Mouse (Mus musculus): Measurements from ENCODE around the gene Fpgs. TPM values are rescaled to one million over a fixed set of nuclear protein-coding genes. Genes with fewer than 3 reads are reported as not detected.
A peak's percentile ranks its signal among the peaks of the same experiment; 100 is the strongest.

Fpgs gene
- polyA plus RNA-seq, 1 experiment: 26.7 TPM

GRCm38 (mm10) chr2:32712586-32712933, 8.6 kb upstream of the Fpgs start:
- no peak for TF ChIP-seq MYOG (IDR thresholded peaks at IDR 0.05; ENCODE audit: control insufficient read depth, extremely low read depth, insufficient read length)
- TF ChIP-seq FOSL1 (IDR thresholded peaks at IDR 0.05; ENCODE audit: insufficient read depth, low read length, poor library complexity, severe bottlenecking): no peak
- TF ChIP-seq USF1 (IDR thresholded peaks at IDR 0.05; ENCODE audit: low read depth): no peak
- TF ChIP-seq CTCF (IDR thresholded peaks at IDR 0.05; ENCODE audit: control insufficient read depth, insufficient read depth, insufficient read length): no peak
- no peak for TF ChIP-seq CEBPB (IDR thresholded peaks at IDR 0.05; ENCODE audit: low read depth)
- TF ChIP-seq MAX (IDR thresholded peaks at IDR 0.05): no peak
- TF ChIP-seq MYOD1 (IDR thresholded peaks at IDR 0.05; ENCODE audit: control insufficient read depth, insufficient read length, low read depth): no peak
- Histone ChIP-seq H3K4me3 (ENCODE audit: insufficient read depth, poor library complexity, severe bottlenecking) (peak overlapping the region; percentile 96), H3ac (ENCODE audit: control insufficient read depth, insufficient read length, low read depth) (peak overlapping the region; percentile 93), H3K27me3 (ENCODE audit: control insufficient read depth, insufficient read depth, insufficient read length) (no peaks in the 10 kb centered on the region), H3K79me2 (ENCODE audit: control insufficient read depth, insufficient read depth) (peaks cover 51% of the 10 kb centered on the region), H3K36me3 (ENCODE audit: control insufficient read depth, insufficient read depth) (peaks cover 42% of the 10 kb centered on the region), H3K79me3 (ENCODE audit: low read depth) (peaks cover 38% of the 10 kb centered on the region)

- Histone ChIP-seq H3K27me3 (ENCODE audit: control insufficient read depth, insufficient read depth, insufficient read length) (no peaks in the 10 kb centered on the region), H3K79me2 (ENCODE audit: control insufficient read depth, insufficient read depth) (peaks cover 56% of the 10 kb centered on the region), H3ac (ENCODE audit: control insufficient read depth, insufficient read length, low read depth) (peak overlapping the region; percentile 93), H3K36me3 (ENCODE audit: control insufficient read depth, insufficient read depth) (peaks cover 46% of the 10 kb centered on the region), H3K4me3 (ENCODE audit: insufficient read depth, poor library complexity, severe bottlenecking) (peak overlapping the region; percentile 96), H3K79me3 (ENCODE audit: low read depth) (peaks cover 40% of the 10 kb centered on the region)
- TF ChIP-seq CTCF (IDR thresholded peaks at IDR 0.05; ENCODE audit: control insufficient read depth, insufficient read depth, insufficient read length) (no peak), USF1 (IDR thresholded peaks at IDR 0.05; ENCODE audit: low read depth) (no peak), FOSL1 (IDR thresholded peaks at IDR 0.05; ENCODE audit: insufficient read depth, low read length, poor library complexity, severe bottlenecking) (no peak), CEBPB (IDR thresholded peaks at IDR 0.05; ENCODE audit: low read depth) (no peak), MYOG (IDR thresholded peaks at IDR 0.05; ENCODE audit: control insufficient read depth, extremely low read depth, insufficient read length) (no peak), MYOD1 (IDR thresholded peaks at IDR 0.05; ENCODE audit: control insufficient read depth, insufficient read length, low read depth) (no peak), MAX (IDR thresholded peaks at IDR 0.05) (no peak)
These were observed 8.2 kb upstream of the Fpgs start for GRCm38 (mm10) chr2:32712108-32712551.

- H3K79me3 ChIP-seq (ENCODE audit: low read depth): peaks cover 44% of the 10 kb centered on the region
- H3ac ChIP-seq (ENCODE audit: control insufficient read depth, insufficient read length, low read depth): peak overlapping the region; percentile 93
- H3K4me3 ChIP-seq (ENCODE audit: insufficient read depth, poor library complexity, severe bottlenecking): peak overlapping the region; percentile 96
- peaks cover 53% of the 10 kb centered on the region for H3K36me3 ChIP-seq (ENCODE audit: control insufficient read depth, insufficient read depth)
- no peak for TF ChIP-seq MYOG (IDR thresholded peaks at IDR 0.05; ENCODE audit: control insufficient read depth, extremely low read depth, insufficient read length)
- TF ChIP-seq FOSL1 (IDR thresholded peaks at IDR 0.05; ENCODE audit: insufficient read depth, low read length, poor library complexity, severe bottlenecking): no peak
- TF ChIP-seq CTCF (IDR thresholded peaks at IDR 0.05; ENCODE audit: control insufficient read depth, insufficient read depth, insufficient read length): no peak
- no peak for TF ChIP-seq CEBPB (IDR thresholded peaks at IDR 0.05; ENCODE audit: low read depth)
- no peak for TF ChIP-seq MAX (IDR thresholded peaks at IDR 0.05)
- TF ChIP-seq MYOD1 (IDR thresholded peaks at IDR 0.05; ENCODE audit: control insufficient read depth, insufficient read length, low read depth): no peak
- TF ChIP-seq USF1 (IDR thresholded peaks at IDR 0.05; ENCODE audit: low read depth): no peak
- H3K79me2 ChIP-seq (ENCODE audit: control insufficient read depth, insufficient read depth): peaks cover 62% of the 10 kb centered on the region
- no peaks in the 10 kb centered on the region for H3K27me3 ChIP-seq (ENCODE audit: control insufficient read depth, insufficient read depth, insufficient read length)
These were observed 7.5 kb upstream of the Fpgs start for GRCm38 (mm10) chr2:32711301-32712056.

DNA sequence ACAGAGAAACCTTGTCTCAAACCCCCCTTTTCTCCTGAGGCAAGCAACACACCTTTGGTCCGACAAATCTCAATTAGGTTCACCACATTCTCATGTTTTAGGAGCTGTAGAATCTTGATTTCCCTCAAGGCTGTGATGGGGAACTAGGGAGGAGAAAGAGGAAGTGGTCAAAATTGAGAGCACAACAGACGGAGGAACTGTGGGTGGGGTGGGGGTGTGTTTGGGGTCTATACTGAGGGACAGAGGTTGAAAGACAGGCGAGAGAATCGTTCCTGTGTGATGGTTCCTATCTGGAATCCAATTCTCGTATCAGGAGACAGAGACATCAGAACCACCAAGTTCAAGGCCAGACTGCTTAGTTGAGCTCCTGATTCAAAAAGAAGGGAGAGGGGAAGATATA, 6.5 kb upstream of the Fpgs start:
- Histone ChIP-seq H3K4me3 (ENCODE audit: insufficient read depth, poor library complexity, severe bottlenecking) (no peak overlapping the region), H3K79me2 (ENCODE audit: control insufficient read depth, insufficient read depth) (peaks cover 71% of the 10 kb centered on the region), H3ac (ENCODE audit: control insufficient read depth, insufficient read length, low read depth) (no peak overlapping the region), H3K27me3 (ENCODE audit: control insufficient read depth, insufficient read depth, insufficient read length) (no peaks in the 10 kb centered on the region), H3K79me3 (ENCODE audit: low read depth) (peaks cover 47% of the 10 kb centered on the region), H3K36me3 (ENCODE audit: control insufficient read depth, insufficient read depth) (peaks cover 63% of the 10 kb centered on the region)
- TF ChIP-seq MAX (IDR thresholded peaks at IDR 0.05): no peak

DNA sequence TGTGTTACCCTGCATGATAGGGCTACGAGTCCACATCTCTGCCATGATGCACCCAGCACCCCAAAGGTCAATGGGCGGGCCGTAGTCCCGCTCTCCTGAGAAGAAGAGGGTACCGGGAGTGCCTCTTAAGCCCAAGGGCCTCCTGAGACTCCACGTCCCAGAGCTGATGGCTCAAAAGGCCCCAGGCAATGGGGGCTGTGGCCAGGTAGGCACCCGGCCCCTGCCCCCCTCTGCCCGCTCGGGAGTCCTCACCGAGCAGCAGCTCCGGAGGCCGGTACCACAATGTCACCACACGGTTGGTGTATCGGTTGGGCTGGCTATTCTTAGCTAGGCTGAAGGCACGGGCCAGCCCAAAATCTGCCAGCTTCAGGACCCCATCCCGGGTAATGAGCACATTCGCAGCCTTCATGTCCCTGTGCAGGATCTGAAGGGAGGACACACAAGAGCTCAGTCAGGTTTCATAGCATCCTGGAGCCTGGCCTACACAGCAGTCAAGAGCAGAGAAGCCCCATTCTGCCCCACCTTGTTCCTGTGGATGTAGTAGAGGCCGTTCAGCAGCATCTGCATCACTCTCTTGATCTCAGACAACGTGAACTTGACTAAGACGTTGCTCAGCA, 5.7 kb upstream of the Fpgs start:
- Histone ChIP-seq H3K79me3 (ENCODE audit: low read depth) (peaks cover 47% of the 10 kb centered on the region), H3K36me3 (ENCODE audit: control insufficient read depth, insufficient read depth) (peaks cover 71% of the 10 kb centered on the region), H3ac (ENCODE audit: control insufficient read depth, insufficient read length, low read depth) (no peak overlapping the region), H3K4me3 (ENCODE audit: insufficient read depth, poor library complexity, severe bottlenecking) (no peak overlapping the region), H3K79me2 (ENCODE audit: control insufficient read depth, insufficient read depth) (peaks cover 71% of the 10 kb centered on the region), H3K27me3 (ENCODE audit: control insufficient read depth, insufficient read depth, insufficient read length) (no peaks in the 10 kb centered on the region)
- no peak for TF ChIP-seq FOSL1 (IDR thresholded peaks at IDR 0.05; ENCODE audit: insufficient read depth, low read length, poor library complexity, severe bottlenecking)
- TF ChIP-seq MAX (IDR thresholded peaks at IDR 0.05): no peak
- no peak for TF ChIP-seq CTCF (IDR thresholded peaks at IDR 0.05; ENCODE audit: control insufficient read depth, insufficient read depth, insufficient read length)
- no peak for TF ChIP-seq MYOG (IDR thresholded peaks at IDR 0.05; ENCODE audit: control insufficient read depth, extremely low read depth, insufficient read length)
- no peak for TF ChIP-seq MYOD1 (IDR thresholded peaks at IDR 0.05; ENCODE audit: control insufficient read depth, insufficient read length, low read depth)
- no peak for TF ChIP-seq USF1 (IDR thresholded peaks at IDR 0.05; ENCODE audit: low read depth)
- no peak for TF ChIP-seq CEBPB (IDR thresholded peaks at IDR 0.05; ENCODE audit: low read depth)
